Mouse (Mus musculus) layer of hippocampus, adult 18-20 months (tissue): Measurements from ENCODE around the gene Srgap3. TPM values are rescaled to one million over a fixed set of nuclear protein-coding genes. Genes with fewer than 3 reads are reported as not detected.

Experiments used
- DNase-seq, 2 experiments: peaks; one replicate each; pipeline ENCODE4 v3.0.0; 2022; ENCODE audit warnings: low spot score in 2 of 2
- total RNA-seq, 2 experiments: library from RNA; stranded (reverse); gene quantifications; 2 replicates each; pipeline ENCODE4 v1.2.3; 2021

Srgap3 gene
- total RNA-seq, 2 experiments from 2014 or later = 276 to 280 TPM

GRCm38 (mm10) chr6:112950205-112951110, 3.4 kb upstream of the Srgap3 start:
- DNase-seq = no peak

DNA sequence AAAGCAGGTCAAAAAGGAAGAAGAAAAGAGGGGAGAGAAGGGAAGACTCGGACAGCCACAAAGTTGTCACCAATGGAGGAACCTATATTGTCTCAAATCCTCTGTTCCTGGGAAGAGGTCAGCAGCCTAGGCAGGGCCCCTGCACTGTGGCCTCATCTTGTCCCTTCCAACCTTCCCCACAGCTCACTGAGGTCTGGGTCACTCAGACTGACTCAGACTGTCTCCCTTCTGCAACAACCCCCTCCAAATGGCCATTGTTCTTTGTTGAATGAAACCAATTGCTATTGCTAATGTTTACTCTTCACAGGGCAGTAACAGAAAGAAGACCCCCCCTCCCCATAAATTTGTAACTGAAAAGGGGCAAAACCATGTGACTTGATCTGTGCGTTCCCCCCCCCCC, 2.2 kb upstream of the Srgap3 start:
- DNase-seq = no peak

GRCm38 (mm10) chr6:112948416-112948815, 1.4 kb upstream of the Srgap3 start:
- no peak for DNase-seq

DNA sequence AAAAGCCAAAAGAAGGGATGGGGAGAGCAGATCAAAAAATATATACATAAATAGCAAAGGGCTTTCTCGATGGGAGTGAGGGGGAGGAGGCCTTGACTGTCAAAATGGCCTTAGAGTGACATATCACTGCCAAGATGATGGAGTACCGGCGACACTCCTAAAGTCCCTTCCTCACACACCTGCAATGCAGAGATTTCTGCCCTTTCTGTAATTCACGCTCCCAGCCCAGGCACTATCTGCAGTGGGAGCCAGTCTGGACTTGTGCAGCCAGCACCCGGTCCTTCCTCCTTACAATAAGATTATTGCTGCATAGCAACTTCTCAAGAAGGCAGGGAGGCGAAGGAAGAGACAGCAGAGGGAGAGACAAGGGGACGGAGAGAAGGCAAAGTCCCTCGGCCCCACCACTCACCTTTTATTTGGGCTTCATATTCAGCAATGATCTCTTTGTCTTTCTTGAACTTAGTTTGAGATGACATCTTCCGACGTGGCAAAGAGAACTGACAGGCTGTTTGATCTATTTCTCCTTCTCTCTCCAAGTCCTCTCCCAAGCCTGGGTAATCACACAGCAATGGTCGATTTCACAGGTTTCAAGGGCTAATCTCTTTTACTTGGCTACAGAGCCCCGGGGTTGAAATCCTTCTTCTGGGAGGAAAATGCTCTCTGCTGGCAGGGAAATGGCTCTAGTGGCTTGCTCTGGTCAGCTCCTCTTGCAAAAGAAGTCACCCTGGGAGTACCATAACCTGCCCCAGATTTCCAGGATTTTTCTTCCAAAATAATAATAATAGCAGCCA, 850 bp downstream of the Srgap3 start:
- no peak for DNase-seq

DNA sequence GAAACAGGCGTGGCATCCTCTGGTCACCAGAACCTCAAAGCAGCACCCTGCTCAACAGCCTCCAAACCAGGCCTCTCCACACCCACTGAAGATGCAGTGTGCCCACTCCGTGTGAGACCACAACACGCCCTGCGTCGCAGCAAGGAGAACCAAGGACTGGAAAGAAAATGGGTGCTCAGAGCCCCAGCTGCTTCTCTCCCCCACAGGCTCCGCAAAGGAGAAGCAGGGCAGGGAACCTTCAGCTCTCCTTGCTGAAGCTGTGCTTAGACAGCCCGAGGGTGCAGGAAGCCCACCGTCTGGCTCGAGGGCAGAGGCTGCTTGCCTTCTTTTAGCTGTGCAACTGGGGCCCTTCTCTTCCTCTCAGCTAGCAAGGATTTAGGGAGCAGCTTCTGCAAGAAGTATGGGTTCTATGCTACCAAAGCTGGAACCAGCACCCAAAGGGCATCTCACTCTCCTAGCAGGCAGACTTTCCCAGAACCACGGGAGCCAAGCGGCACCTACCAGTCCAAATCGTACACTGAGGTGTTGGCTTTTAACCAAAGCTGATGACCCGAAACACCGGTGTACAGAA, 1.8 kb downstream of the Srgap3 start:
- DNase-seq = peak in 1 of 2 experiments; percentile 52

DNA sequence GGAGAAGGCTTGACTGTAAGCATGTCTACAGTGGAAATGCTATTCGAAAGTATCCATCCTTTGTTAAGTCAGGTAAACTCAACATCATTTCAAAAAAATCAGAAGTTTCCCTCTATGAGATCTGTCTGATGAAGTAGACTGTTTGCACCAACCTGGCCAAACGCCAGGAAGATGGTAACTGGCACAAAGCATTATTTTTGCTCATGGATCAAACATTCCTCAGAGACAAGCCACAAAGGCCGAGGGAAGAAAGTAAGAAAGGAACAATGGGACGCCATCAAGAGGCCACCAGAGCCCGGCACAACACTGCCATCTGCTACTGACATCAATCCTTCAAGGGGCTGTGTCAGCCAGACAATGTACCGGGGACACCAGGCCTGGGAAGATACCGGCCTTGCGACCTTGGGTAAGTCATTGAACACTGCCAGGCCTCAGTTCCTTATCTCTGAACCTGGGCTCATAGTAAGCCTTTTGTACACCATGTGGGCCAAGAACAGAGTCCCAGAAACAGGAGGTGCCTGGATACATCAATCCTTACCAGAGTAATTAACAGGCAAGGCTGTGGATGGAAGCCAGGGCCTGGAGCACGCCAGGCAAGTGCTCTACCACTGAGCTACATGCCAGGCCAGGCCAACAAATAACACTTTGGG, 3.3 kb downstream of the Srgap3 start:
- peak in 1 of 2 experiments; percentile 60 for DNase-seq

DNA sequence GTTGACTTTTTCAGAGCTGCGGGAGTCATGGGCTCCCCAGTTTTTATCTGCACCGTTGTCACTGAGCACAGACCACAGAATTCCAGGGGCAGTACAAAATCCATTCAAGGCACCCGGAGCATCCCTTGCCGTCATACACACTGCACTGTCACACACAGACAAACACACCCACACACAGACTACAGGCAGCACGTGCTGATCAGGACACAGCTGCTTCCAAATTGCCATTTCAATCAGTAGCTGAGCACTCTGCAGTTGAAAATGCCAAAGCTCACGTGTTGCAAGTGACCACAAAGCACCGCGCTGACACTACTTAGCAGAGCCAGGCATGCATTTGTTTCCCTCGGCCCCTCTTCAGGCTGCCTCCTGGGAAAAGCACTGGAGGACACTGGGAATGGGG, 7.8 kb downstream of the Srgap3 start:
- no peak for DNase-seq

DNA sequence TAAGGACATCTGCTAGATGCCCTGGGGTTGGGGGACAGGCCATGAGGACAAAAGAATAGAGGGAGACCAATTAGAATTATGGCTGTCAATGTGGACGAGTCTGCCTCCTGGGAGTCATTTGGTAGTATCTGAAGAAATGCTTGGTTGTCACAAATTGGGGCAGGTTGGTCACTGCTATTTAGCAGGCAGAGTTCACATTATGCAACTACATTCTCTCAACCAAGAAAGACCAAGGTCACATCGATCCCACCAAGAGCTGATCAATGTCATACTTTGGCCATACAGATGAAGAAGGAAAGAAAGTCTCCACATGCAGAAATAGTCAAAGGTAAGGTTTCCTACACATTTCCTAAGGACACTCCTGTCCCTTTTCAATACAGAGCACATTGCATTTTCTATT, 9.3 kb downstream of the Srgap3 start:
- DNase-seq = no peak

- DNase-seq = no peak
Measured at GRCm38 (mm10) chr6:112934501-112934900, 12.6 kb downstream of the Srgap3 start.

DNA sequence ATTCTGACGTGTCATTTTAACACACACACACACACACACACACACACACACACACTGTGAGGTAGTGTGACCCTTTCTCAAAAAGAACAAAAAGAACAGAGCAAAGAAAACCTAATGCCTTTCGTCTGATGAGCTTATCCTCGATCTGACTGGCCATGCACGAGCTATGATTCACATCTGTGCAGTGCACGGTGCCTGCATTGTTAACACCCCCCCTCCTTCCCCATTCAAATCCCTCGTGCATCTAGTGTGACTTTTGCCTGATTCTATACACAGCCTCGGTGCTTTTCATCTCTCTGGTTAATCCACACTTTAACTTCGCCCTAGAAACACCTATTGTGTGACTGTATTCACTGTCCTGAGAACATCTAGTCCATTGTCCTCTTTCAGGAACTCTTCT, 14.5 kb downstream of the Srgap3 start:
- no peak for DNase-seq

DNA sequence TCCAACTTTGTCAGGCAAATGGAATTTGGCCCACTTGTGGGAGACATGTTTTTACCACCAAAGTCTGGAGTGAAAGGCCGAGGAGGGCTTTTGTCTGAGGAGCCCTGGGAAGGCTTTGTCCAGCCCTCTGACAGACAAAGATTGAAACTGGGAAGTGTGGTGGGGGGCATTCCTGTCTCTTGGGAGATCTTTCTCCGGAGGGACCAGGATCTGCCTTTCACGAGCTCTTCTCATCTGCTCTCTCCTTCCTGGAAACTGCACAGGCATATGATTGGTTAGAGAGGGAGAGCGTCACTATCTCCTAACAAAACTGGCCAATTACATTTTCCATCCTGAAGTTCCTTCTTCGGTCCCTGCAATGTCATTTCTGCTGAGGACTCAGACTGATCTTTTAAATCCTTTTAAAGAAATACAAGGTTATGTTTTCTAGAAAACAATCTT, 17.0 kb downstream of the Srgap3 start:
- DNase-seq = no peak

- peak; percentile 70 to 88 for DNase-seq
Measured at GRCm38 (mm10) chr6:112929291-112929984, 17.6 kb downstream of the Srgap3 start.

GRCm38 (mm10) chr6:112928841-112929240, 18.2 kb downstream of the Srgap3 start:
- DNase-seq = no peak

- DNase-seq = no peak
Measured at GRCm38 (mm10) chr6:112927341-112927740, 19.7 kb downstream of the Srgap3 start.

DNA sequence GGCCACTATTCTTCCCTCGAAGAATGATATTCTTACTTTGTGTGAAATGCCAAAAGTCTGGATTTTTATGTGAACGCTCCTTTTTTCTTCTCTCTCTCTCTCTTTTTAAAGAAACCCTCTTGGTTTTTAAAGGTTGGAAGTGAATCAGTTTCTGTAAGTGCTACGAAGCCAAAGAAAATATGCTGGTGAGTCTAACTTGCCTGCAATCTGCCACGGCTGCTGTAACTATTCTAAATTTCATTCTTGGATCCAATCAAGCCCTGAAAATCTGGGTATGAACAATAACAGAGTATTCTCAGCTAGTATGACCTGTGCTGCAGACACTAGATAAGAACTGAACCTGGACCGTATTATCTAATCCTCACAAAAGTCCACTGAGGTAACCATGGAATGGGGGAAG, 21.1 kb downstream of the Srgap3 start:
- DNase-seq = peak in 1 of 2 experiments; percentile 54

- DNase-seq = peak in 1 of 2 experiments; percentile 51
Measured at GRCm38 (mm10) chr6:112925234-112925975, 21.7 kb downstream of the Srgap3 start.

DNA sequence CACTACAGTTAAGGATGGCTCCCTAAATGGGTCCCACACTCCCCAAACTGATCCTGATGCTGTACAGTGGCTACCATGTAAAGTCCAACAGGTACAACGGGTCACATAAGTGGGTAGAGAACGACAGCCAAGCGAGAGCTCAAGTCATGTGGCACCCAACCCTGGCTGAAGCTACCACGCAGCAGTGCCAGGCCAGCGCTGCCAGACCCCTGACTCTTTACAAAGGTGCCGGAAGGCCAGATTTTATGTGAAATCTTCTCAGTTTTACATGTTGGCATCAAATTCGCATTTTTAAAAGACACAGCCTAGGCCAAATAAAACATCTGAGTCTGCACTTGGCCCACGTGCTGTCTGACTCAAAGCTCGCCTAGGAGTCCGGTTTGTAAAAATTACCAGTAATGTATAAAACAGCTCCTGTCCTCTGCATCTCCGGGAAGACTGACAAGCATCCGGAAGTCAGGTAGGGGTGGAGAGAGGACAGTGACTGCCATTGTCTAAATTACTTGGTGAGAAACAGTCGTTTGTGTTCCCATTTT, 22.4 kb downstream of the Srgap3 start:
- no peak for DNase-seq

GRCm38 (mm10) chr6:112920619-112921195, 26.4 kb downstream of the Srgap3 start:
- DNase-seq = no peak

GRCm38 (mm10) chr6:112917717-112918116, 29.3 kb downstream of the Srgap3 start:
- no peak for DNase-seq
